Comparison of ENCODE assay signal across 15 mouse cellular contexts in genomic region chr5:33147691-33148090, GRCm38 (mm10). TPM values are rescaled to one million over a fixed set of nuclear protein-coding genes. Genes with fewer than 3 reads are reported as not detected.
DNase-seq lines count a peak whose midpoint lies in the region; TF ChIP-seq lines count a peak whose summit lies in the region.
"Had no signal": no experiment of that assay in that cellular context is flagged by ENCODE, and none has a peak within 500 bp of the region (broad histone marks: within the 10 kb centered on the region; RNA-seq: fewer than 3 reads in every experiment).

No protein-coding gene starts in this region.

- no peak overlapping the region for H3K27ac ChIP-seq in layer of hippocampus, adult 2 months
- H3K27ac ChIP-seq: limb, embryonic 13.5 days; midbrain, embryonic 13.5 days; neural tube, embryonic 13.5 days had no signal

- intact Hi-C loops in heart, postnatal 14 days (cut with DNase I), result no loop called here

- H3K4me3 ChIP-seq in layer of hippocampus, adult 2 months, result no peak overlapping the region
- H3K4me3 ChIP-seq: limb, embryonic 13.5 days; midbrain, embryonic 13.5 days; neural tube, embryonic 13.5 days had no signal

- TF ChIP-seq CTCF in layer of hippocampus, adult 2 months (conservative IDR thresholded peaks at IDR 0.05), result no peak

- DNase-seq in cerebellum, postnatal 36 days, result peak; percentile 7 to 10
- no peak for DNase-seq in cerebellum, postnatal 4 days (ENCODE audit: low spot score in 2 of 2)
- DNase-seq in layer of hippocampus, adult 2 months (ENCODE audit: low spot score in 2 of 2), result peak; percentile 2 to 19
- no peak for DNase-seq in layer of hippocampus, adult 9-11 months
- peak; percentile 56 for DNase-seq in adrenal gland, adult 8-10 months
- DNase-seq in heart, postnatal 14 days, result peak; percentile 34 to 56
- no peak for DNase-seq in right cerebral cortex, postnatal 25 days
- no peak for DNase-seq in frontal cortex, adult 2 months (ENCODE audit: extremely low spot score in 1 of 2, low spot score in 1 of 2)
- DNase-seq: gastrocnemius, postnatal 10 days; kidney, adult 18-20 months; thymus, postnatal 25 days had no signal

RNA-seq across cellular contexts. Expression of gene Slc5a1, which starts 43.7 kb away (rescaled TPM):
- total RNA-seq in layer of hippocampus, adult 2 months (2021), result under 1 TPM; 0.18 to 0.25 TPM
- total RNA-seq in adrenal gland, adult 8-10 months (2022), result not detected
- total RNA-seq in heart, postnatal 14 days (2021), result under 1 TPM; 0.10 to 0.15 TPM
- polyA plus RNA-seq in frontal cortex, adult 2 months (2012; rRNA removed), result 0.13 TPM in 1 of 2 replicates, not detected in the other
- total RNA-seq: gastrocnemius, postnatal 10 days had no signal
- polyA plus RNA-seq: hindbrain, embryonic 11.5 days; limb, embryonic 13.5 days; midbrain, embryonic 13.5 days; neural tube, embryonic 13.5 days had no signal

Comparison
In these comparisons a context has a peak if more than half of its experiments do, and no peak if none do; other contexts are left out.
1. DNase-seq: peak in cerebellum, postnatal 36 days (2 of 2), layer of hippocampus, adult 2 months (2 of 2), adrenal gland, adult 8-10 months (single experiment) and heart, postnatal 14 days (2 of 2); none in cerebellum, postnatal 4 days (0 of 2), layer of hippocampus, adult 9-11 months (single experiment), right cerebral cortex, postnatal 25 days (single experiment) and frontal cortex, adult 2 months (0 of 2).